Mouse (Mus musculus) CD8-positive naive resting alpha-beta T cell, adult 2 months (primary cell): Measurements from ENCODE around the gene Prps1l3.
"Not testable (repeated sequence)": the region's sequence is repeated elsewhere in the genome, so short reads cannot be mapped to it uniquely, and the experiment has no call there.

Source experiments
- DNase-seq, 2 experiments: peaks; one replicate each; pipeline ENCODE4 v3.0.0; 2022; ENCODE audit warnings: low read depth in 2 of 2, low spot score in 2 of 2

Prps1l3 gene

DNA sequence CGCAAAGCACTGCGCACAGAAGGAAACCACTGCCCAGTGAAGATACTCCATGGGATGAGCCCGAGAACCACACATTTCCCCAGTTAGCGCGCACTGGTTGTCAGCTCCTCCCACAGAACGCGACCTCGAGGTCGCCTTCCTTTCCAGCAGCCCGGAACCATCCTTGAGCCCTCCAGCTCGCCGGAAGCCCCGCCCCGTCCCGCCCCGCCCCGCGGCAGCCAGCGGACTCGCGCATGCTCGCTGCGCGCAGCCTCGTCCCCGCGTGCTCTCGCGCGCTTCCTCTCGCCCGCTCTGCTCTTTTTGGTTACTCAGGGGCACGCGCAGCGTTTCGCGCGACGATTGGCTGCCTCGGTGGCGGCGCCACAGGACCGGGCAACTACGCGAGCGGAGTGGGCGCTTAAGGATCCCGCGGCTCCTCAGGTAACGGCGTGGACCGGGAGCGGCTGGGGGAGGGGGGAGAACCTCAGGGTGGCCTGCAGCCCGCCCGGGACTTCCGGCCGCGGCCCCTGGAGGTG lies at the start of gene Prps1l3, which contains the start of gene Mipol1:
Prps1l3 (plus strand) TSS at position 221 of the 515 bp plus-strand sequence.
Mipol1 (plus strand) TSS at position 236 of the 515 bp plus-strand sequence.
- DNase-seq, result peak; percentile 81 to 83

DNA sequence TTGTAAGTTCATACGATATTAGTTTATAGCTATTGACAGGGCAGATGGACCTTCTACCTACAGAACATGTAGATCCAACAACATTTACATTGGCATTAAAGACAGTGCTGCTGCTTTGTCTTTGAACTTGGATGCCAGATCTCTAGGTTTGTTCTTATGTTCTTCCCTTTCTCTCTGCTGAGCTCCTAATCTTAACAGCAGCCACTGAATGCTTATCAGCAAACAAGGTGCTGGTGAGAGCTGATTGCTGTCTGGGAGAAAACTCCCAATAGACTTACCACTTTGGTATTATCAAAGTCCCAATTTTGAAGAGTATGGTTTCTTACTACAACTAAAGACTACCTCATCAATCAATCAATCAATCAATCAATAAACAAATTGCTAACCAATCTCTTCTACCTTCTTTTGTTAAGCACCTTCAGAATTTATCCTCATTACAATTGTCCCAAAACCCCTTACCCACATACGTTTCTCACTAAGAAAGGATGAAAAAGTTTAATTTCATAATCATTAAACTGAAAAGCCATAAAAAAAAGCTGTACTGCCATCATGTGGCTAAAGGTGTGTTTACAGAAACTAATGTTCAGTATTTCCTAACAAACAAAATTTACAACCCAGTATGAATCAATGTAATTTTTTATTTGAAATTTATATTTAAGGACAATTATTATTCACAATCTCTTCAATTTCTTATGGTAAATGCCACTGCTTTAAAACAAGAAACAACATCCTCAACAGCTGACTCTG lies 45.6 kb upstream of the Prps1l3 start:
- DNase-seq, result no peak

DNA sequence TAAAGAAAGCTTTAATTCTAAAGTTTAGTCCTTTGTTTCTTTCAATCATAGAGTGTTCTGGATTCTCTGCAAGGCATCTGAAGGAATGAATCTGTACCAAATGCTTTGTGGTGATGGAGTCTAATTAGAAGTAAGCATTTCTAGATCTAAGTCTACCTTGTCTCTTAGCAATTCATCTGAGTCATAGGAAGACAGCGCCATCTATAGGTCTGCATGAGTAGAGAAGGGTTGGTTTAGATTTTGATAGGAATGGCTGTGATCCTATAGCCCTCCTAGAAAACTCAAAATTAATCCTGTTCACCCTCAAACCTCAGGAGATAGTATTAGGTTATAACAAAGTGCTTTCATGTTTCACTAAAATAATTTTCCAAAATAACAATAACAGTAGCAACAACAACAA lies 44.7 kb upstream of the Prps1l3 start:
- DNase-seq, result no peak

DNA sequence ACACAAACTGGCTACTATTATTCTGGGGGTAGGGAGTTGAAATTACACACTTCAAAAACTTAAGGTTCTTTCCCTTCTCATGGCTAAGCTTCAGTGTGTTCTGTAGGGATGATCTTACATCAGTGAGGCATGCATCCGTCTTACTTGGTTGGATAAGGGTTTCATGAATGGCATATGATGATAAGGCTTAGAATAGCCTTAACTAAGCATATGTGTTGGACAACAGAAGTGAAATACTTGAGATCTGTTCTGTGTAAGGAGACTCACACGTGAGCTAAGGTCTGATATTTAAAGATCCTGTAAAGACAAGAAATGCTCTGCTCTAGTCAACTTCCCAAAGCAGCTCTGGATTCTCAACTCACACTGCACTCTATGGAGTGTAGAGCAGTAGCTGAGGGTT lies 44.1 kb upstream of the Prps1l3 start:
- DNase-seq, result no peak

DNA sequence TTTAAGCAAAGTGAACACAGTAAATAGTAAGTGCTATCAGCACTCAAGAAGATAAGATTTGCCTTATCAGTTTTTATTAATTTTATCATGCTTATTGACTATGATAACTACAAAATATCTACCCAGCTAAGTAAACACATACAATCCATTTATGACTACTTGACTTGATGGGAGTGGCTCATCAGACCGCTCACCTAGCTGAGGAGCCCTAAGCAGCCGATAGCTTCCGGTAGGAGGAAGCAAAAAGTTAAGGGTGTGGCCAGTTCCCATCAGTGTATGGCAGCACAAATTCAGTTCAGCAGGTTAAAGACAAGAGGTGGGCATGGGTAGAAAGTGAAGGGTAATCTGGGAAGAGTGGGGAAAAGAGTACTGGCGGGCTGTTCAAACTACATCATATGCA lies 43.2 kb upstream of the Prps1l3 start:
- no peak for DNase-seq

DNA sequence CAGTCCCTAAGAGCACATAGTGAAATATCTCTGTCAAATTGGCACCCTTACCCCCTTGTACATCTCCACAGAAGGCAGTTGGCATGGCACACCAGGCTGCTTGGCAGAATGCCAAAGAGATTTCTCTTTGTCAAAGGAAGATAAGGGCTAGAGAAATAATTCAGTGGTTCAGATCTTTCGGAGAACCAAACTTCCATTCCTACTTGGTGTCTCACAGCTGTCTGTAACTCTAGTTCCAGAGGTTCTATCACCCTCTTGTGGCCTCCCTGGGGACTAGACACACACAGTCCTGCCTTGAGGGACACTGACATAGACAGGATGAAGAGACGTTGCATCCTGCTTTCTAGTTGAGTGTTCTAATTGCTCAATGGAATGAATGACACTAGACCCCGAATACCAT lies 35.6 kb upstream of the Prps1l3 start:
- peak in 1 of 2 experiments; percentile 1 for DNase-seq

DNA sequence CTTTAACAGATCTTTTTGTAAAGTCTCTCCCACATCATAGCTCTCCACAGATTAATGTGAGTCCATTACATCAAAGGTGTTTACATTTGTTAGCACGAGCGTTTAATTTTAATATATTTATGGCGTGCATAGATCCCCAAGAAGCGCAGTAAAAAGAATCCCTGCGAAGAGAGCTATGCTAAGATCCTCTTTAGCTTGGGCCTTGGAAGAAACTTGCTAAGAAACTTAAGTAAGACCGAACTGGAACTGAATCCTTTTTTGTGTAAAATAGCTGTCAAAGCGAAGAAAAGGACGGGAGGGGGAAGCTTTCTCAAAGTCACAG lies 34.0 kb upstream of the Prps1l3 start:
- no peak for DNase-seq

DNA sequence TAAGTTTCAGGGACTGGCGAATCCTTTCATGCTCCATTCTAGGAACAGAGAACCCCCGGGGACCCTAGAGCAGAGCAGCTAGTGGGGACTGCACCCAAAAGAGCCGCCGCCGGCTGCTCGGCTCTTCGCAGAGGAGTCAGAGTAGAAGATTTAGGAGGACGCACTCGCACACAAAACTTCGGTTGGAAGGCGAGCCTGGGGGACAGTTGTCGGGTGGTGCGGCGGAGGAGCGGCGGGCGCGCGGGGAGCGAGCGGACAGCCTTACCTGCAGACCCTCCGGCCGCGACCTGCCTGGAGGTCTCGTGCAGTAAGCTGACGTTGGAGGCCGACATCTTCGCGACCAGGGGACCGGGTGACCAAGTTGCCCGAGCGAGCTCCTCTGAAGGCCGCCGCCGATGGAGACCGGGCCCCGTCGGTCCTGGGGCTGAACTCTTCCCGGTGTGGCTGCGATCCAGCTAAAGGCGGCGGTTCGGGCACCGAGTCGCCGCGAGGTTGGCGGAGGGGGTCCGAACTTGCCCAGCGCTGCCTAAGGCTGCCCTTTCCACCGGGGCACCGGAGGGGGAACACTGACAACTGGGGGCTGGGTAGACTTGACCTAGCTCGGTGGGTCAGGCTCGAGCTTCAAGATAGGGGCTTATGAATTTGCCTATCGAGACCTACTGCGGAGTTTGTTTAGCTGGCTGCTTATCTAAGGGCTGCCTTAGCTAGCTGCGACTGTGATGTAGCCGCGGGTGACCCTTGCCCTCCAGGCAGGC lies 33.4 kb upstream of the Prps1l3 start:
- DNase-seq, result no peak

DNA sequence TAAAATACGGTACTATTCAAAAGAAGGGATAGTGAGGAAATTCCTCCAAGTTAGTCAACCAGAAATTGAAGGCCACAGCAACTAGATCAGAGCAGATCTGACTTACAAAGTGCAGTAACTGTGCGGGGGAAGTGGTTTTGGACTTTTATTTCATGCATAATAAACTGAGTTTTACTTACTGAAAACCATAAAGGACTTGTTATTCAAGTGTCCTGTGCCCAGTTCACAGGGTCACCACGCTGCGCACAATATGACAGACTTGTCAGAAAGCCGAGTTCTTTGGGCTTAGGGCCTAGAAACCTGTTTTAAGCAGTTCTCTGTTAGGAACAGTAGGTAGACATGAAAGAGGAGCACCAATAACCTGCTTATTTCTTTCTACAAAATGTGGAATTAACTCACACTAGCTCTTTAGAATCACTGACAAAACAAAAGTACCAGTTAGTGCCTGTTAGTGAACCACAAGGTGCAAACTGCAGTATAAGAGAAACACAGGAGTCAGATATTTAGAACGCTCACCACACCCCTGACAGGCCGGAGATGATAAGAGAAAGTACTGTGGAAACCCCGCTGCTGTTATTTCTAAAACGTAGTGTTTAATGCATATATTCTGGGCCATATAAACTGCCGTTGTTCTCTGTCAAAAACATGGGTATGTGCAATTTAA lies 32.7 kb upstream of the Prps1l3 start, which contains the start of gene Slc25a21:
Slc25a21 (minus strand) TSS at position 110 of the 664 bp plus-strand sequence.
- no peak for DNase-seq

DNA sequence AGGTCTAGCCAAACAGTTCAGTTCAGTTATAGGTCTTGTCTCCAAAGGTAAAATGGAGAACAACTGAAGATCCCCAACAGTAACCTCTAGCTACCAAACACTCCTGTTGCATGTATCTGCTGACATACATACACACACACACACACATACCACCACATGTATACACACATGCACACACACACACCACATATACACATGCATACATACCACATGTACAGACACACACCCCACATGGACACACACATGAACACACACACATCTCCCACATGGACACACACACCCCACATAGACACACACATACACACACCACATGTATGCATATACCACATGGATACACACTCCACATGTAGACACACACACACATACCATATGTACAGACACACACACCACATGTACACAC lies 31.9 kb upstream of the Prps1l3 start:
- DNase-seq, result no peak

DNA sequence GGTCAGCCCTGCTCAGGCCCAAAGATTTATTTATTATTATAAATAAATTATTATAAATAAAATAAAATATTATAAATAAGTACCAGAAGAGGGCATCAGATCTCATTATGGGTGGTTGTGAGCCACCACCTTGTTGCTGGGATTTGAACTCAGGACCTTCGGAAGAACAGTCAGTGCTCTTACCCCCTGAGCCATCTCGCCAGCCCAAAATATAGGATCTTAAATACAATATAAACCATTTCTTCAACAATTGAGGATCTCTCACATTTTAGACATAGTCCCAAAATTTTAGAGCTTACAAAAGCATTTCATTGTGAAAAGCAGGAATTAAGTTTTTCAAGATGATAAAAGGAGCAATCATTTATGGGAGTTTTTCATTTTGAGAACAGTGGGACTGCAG lies 30.8 kb upstream of the Prps1l3 start:
- DNase-seq, result no peak

DNA sequence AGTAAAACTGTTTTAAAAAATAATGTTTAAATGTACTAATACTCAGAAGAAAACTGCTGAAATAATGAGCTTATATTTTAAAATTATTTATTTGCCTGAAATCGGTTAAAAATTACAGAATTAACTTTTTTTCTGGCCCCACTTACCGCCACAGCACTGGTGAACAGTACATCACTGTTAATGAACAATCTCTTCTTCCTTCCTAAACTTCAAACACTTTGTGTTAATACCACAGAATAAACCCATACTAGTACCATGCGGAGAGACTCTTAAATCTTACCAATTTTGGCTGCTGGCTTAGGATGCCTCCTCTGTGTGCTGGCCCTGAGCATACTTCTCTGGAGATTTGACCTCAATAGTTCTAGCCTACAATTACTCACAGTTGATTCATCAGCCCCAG lies 28.3 kb upstream of the Prps1l3 start:
- DNase-seq, result no peak

DNA sequence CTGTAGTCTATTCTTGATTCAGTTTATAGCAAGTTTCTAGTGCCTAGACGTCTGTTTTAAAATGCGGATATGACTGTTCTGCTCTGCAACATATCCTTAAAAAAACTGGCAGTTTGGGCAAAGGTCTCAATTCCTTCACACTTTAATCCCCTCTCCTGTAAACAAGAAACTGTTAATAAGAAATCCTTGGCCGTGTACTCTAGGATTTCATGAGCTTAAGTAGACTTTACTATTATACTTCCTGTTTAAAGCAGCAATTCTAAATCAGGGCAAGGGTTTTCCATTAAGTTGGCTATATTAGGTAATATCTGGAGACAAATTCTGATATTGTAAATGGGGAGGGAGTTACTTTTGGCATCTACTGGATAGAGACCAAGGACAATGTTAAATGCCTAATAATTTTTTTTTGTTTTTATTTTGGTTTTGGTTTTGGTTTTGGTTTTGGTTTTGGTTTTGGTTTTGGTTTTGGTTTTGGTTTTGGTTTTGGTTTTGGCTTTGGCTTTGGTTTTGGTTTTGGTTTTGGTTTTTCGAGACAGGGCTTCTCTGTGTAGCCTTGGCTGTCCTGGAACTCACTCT lies 25.8 kb upstream of the Prps1l3 start:
- DNase-seq, result no peak

DNA sequence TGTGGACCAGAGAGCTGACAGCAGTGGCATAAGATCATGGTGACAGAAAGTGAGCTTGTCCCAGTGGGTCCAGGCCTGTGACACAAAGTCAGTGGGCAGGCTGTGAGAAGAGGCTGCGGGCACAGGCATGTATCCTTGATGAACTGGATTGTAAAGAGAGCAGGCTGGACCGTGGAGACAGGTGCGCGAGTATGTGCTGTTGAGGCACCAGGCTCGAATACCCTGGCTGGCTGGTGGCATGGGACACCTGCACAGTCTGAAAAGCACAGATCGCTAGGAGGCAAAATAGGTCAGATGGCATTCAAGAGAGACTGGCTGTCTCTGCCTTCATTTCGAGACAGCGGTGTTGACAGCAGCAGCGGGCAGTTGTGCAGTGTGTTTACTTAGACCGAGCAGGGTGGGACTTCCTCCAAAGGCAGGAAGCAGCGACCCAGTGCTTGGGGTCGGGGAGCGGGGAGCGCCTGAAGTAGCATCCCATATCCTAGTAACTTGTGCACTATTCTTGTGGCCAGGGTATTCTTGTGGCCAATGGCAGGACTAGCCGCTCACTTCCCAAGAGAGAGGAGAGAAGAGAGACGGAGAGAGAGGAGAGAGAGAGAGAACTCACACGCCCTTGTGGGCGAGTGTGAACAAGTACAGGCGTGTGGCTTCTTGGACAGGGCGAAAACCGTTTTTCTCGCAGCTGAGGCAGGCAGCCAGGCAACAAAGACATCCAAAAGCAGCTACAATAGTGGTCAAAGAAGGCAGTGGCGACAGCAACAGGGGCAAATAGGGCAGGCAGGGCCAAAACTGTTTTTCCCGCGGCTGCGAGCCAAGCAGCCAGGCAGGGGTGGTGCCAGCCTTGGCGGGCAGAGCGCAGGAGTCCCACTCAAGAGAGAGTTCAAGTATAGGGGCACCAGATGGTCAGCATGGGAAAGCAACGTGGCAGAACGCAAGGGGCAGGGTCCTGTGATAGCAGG lies 18.6 kb upstream of the Prps1l3 start:
- peak; percentile 27 to 30 for DNase-seq

DNA sequence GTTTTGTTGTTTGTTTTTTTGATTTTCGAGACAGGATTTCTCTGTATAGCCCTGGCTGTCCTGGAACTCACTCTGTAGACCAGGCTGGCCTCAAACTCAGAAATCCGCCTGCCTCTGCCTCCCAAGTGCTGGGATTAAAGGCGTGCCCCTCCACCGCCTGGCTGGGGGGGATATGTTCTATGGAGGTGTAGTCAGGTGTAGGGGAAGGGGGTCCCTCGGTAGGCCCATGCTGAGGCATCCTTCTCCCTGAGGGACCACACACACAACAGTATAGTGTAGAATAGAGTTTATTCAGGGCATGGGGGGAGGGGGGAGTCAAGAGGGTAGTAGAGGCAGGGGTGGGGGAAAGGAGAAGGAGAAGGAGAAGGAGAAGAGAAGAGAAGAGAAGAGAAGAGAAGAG lies 17.7 kb upstream of the Prps1l3 start:
- DNase-seq, result not testable (repeated sequence)

DNA sequence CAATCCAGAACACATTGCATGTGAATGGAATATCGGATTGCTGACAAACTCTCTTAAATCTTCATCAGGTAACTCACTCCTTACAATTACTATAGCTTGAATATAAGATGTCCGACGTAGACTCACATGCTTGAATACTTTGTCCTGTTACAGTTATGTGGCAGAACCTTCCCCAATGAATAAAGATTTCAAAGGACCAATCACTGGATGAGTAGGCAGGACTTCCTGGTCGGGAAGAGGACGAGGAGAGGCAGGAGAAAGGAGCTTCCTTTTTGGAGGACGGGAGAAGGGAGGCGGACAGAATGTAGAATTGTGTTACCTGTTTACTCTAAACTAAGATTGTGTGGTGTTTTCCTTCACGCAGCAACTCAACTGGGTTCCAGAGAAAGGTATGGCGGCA lies 3.8 kb upstream of the Prps1l3 start:
- no peak for DNase-seq

DNA sequence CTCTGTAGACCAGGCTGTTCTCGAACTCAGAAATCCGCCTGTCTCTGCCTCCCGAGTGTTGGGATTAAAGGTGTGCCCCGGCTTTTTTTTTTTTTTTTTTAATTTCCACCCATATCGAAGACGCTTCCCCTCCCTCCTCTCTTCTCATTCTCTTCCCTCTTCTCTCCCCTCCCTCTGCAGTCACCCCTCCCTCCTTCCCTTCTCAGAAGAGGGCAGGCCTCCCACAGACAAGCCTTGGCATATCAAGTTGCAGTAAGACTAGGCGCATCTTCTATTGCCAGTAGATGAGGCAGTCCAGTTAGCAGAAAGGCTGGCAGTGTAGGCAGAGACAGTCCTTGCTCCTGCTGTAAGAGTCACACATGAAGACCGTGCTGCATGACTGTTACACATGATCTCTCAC lies 2.4 kb upstream of the Prps1l3 start:
- no peak for DNase-seq

DNA sequence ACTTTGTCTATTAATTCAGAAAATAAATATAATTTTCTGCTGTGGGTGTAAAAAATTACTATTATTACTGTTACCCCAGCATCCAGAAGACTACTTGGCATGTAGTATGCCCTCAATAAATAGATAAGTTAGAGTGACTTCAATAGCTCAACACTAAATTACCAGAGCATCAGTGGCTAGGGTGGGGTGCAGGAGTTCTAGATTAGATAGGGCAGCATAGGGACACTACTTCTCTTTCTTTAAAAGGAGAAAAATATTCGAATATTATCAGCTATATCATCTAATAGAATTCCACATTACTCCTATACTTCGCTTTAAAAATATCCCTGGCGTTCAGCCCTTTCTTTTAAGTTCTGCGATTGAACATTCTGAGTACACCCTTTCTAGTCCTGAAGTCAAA lies 509 bp upstream of the Prps1l3 start:
- no peak for DNase-seq

DNA sequence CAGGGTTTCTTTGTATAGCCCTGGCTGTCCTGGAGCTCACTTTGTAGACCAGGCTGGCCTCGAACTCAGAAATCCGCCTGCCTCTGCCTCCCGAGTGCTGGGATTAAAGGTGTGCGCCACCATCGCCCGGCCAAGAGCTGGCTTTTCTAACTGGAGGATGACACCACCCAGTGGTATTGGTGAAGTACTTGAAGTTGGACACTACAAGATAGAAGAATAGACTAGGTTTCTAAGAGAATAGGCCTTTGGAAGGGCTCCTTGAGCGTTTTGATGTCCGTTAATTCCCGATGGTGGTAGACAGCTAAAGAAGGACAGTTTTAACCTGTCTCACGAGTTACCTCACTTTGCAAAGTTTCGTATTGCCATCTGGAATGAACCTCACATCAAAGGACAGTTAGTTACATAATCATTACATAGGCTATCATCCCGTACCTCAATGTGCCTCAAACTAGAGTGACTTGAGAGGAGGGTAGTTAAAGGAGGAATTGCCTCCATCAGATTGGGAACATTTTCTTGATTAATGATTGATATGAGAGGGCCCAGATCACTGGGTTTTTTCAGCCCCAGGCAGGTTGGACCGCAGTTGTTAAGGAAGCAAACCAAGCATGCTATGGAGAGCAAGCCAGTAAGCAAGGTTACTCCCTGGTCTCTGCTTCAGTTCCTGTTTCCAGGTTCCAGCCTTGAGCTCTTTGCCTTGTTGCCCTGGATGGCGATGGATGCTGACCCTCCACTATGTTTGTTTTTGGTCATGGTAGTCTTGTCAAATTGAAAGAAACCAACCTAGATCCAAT lies 1.1 kb downstream of the Prps1l3 start:
- peak in 1 of 2 experiments; percentile 15 for DNase-seq

DNA sequence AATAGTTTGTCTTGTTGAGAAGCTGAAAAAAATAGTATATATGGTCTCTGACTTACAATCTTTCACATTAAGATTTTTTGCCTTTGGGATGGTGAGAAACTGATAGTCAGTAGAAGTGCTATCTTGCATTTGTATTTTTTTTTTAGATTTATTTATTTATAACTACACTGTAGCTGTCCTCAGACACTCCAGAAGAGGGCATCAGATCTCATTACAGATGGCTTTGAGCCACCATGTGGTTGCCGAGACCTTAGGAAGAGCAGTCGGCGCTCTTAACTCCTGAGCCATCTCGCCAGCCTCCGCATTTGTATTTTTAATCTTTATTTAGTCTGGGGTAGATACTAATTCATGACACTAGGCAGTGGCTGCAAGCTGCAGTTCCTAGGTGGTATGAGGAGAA lies 3.2 kb downstream of the Prps1l3 start:
- no peak for DNase-seq
